12 mouse cellular contexts compared by ENCODE assay signal in the genomic region with DNA sequence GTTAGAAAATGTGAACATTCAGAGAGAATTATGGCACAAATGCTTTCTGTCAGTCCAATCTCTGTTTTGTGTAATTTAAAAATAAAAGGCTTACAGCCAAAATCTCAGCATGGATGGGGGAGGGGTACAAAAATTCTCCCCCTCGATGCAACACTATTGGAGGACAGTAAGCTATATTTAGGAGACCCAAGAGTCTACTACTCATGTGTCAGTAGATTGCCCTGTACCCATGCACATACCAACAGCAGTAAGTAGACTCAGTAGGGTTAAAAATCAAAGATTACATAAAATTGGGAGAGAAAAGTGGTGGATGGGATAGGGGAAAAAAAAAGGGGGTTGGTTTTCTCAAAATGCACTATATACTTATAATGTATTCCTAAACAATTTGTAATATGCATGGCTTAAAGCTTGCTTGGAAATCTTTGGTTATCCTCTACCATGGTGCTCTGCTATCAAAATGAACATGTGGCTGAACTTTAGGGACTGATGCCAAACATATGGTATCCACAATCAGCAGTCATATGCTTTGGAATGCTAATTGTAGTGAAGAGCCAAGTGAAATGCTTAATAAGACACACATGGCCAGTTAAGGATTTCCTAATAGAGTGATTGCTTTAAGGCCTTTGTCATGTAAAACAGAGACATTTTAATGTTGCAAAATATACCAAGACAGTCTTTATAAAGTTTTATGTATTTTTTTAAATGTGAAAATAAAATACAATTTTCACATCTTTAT.
A peak's percentile ranks its signal among the peaks of the same experiment; 100 is the strongest.
DNase-seq lines count a peak whose midpoint lies in the region; ATAC-seq and TF ChIP-seq lines count a peak whose summit lies in the region.
"Had no signal": no experiment of that assay in that cellular context is flagged by ENCODE, and none has a peak within 500 bp of the region (broad histone marks: within the 10 kb centered on the region; RNA-seq: fewer than 3 reads in every experiment).

No protein-coding gene starts in this region.

- no peak overlapping the region for H3K4me2 ChIP-seq in forebrain, embryonic 14.5 days (ENCODE audit: low read length)
- H3K4me2 ChIP-seq in forebrain, embryonic 12.5 days: no peak overlapping the region
- H3K4me2 ChIP-seq in limb, embryonic 14.5 days (replicated peaks; ENCODE audit: low read depth, low read length, severe bottlenecking): no peak overlapping the region
- H3K4me2 ChIP-seq: hindbrain, embryonic 15.5 days had no signal

- no peaks in the 10 kb centered on the region for H3K36me3 ChIP-seq in forebrain, embryonic 14.5 days (ENCODE audit: control insufficient read depth, insufficient read depth, low read length)
- no peaks in the 10 kb centered on the region for H3K36me3 ChIP-seq in forebrain, embryonic 12.5 days (replicated peaks)
- H3K36me3 ChIP-seq in limb, embryonic 14.5 days (ENCODE audit: control insufficient read depth, insufficient read depth, low read length): no peaks in the 10 kb centered on the region
- H3K36me3 ChIP-seq: hindbrain, embryonic 15.5 days had no signal

- H3K9me3 ChIP-seq in forebrain, embryonic 14.5 days (replicated peaks; ENCODE audit: control insufficient read depth, low read length): no peaks in the 10 kb centered on the region
- no peaks in the 10 kb centered on the region for H3K9me3 ChIP-seq in forebrain, embryonic 12.5 days
- no peaks in the 10 kb centered on the region for H3K9me3 ChIP-seq in limb, embryonic 14.5 days (ENCODE audit: control insufficient read depth, low read length)
- H3K9me3 ChIP-seq: hindbrain, embryonic 15.5 days had no signal

- peak; percentile 63 for DNase-seq in forebrain, embryonic 14.5 days (ENCODE audit: low spot score)
- peak; percentile 4 to 55 for DNase-seq in layer of hippocampus, adult 18-20 months (ENCODE audit: low spot score in 2 of 2)
- DNase-seq in layer of hippocampus, postnatal 10 days (ENCODE audit: low spot score in 2 of 2): no peak
- DNase-seq in embryo, embryonic 10.5 days (ENCODE audit: low spot score): peak; percentile 36
- peak; percentile 90 for DNase-seq in limb, embryonic 14.5 days (ENCODE audit: low spot score)
- no peak for DNase-seq in frontal cortex, postnatal 10 days (ENCODE audit: low spot score in 2 of 2)
- DNase-seq: B cell, adult 2 months; cerebellum, postnatal 25 days had no signal

- H3K9ac ChIP-seq in forebrain, embryonic 14.5 days (ENCODE audit: low read length): no peak overlapping the region
- no peak overlapping the region for H3K9ac ChIP-seq in forebrain, embryonic 12.5 days
- H3K9ac ChIP-seq in limb, embryonic 14.5 days (ENCODE audit: low read depth, low read length, severe bottlenecking): no peak overlapping the region
- H3K9ac ChIP-seq: hindbrain, embryonic 15.5 days had no signal

- peak; percentile 60; the same call in 1 of the 2 replicates for ATAC-seq in forebrain, embryonic 14.5 days
- no peak for ATAC-seq in forebrain, embryonic 12.5 days (ENCODE audit: low FRiP score)
- ATAC-seq in limb, embryonic 14.5 days (ENCODE audit: low FRiP score, low read depth): peak; percentile 75
- ATAC-seq in monocyte, adult 5-6 weeks (replicated peaks; ENCODE audit: insufficient number of reproducible peaks, low FRiP score, low TSS enrichment, poor library complexity, severe bottlenecking): no peak

- no peak for TF ChIP-seq POLR2A in limb, embryonic 14.5 days (IDR thresholded peaks at IDR 0.05; ENCODE audit: borderline replicate concordance, extremely low read depth, insufficient read depth, insufficient read length)

- H3K27me3 ChIP-seq in forebrain, embryonic 14.5 days (replicated peaks; ENCODE audit: control insufficient read depth, insufficient read depth, low read length): no peaks in the 10 kb centered on the region
- H3K27me3 ChIP-seq in forebrain, embryonic 12.5 days: no peaks in the 10 kb centered on the region
- no peaks in the 10 kb centered on the region for H3K27me3 ChIP-seq in limb, embryonic 14.5 days (ENCODE audit: control insufficient read depth, insufficient read depth, low read length)
- H3K27me3 ChIP-seq: hindbrain, embryonic 15.5 days had no signal

- no peaks in the 10 kb centered on the region for H3K4me1 ChIP-seq in forebrain, embryonic 14.5 days (ENCODE audit: control insufficient read depth, insufficient read depth, low read length)
- H3K4me1 ChIP-seq in forebrain, embryonic 12.5 days: no peaks in the 10 kb centered on the region
- no peaks in the 10 kb centered on the region for H3K4me1 ChIP-seq in limb, embryonic 14.5 days (ENCODE audit: control insufficient read depth, insufficient read depth, low read length)
- H3K4me1 ChIP-seq: hindbrain, embryonic 15.5 days had no signal

- no peak overlapping the region for H3K4me3 ChIP-seq in forebrain, embryonic 14.5 days (ENCODE audit: low read depth, low read length)
- no peak overlapping the region for H3K4me3 ChIP-seq in forebrain, embryonic 12.5 days (replicated peaks)
- no peak overlapping the region for H3K4me3 ChIP-seq in limb, embryonic 14.5 days (replicated peaks; ENCODE audit: low read length)
- H3K4me3 ChIP-seq: hindbrain, embryonic 15.5 days; left cerebral cortex, adult 2 months had no signal

- WGBS in forebrain, embryonic 14.5 days: 67% methylated on average over 1 of the region's 1 CpGs
- whole genome bisulfite sequencing in forebrain, embryonic 12.5 days: 83% methylated on average over 1 of the region's 1 CpGs
- 33% methylated on average over 1 of the region's 1 CpGs for WGBS in limb, embryonic 14.5 days

- H3K27ac ChIP-seq in forebrain, embryonic 14.5 days (ENCODE audit: low read depth, low read length): no peak overlapping the region
- H3K27ac ChIP-seq in forebrain, embryonic 12.5 days: no peak overlapping the region
- no peak overlapping the region for H3K27ac ChIP-seq in limb, embryonic 14.5 days (replicated peaks; ENCODE audit: low read depth, low read length)
- H3K27ac ChIP-seq: hindbrain, embryonic 15.5 days; left cerebral cortex, adult 2 months had no signal

Comparison
In these comparisons a context has a peak if more than half of its experiments do, and no peak if none do; other contexts are left out.
1. ATAC-seq: peak in forebrain, embryonic 14.5 days (single experiment) and limb, embryonic 14.5 days (single experiment); none in forebrain, embryonic 12.5 days (single experiment) and monocyte, adult 5-6 weeks (single experiment).
2. DNase-seq: peak in forebrain, embryonic 14.5 days (single experiment), layer of hippocampus, adult 18-20 months (2 of 2), embryo, embryonic 10.5 days (single experiment) and limb, embryonic 14.5 days (single experiment); none in layer of hippocampus, postnatal 10 days (0 of 2) and frontal cortex, postnatal 10 days (0 of 2).